Mouse (Mus musculus) fat pad, adult 2 months (tissue): ENCODE results near the gene Hist2h2aa2.
"Not testable (repeated sequence)": the region's sequence is repeated elsewhere in the genome, so short reads cannot be mapped to it uniquely, and the experiment has no call there.

ENCODE experiments used
- DNase-seq: peaks from one replicate; pipeline ENCODE4 v3.0.0-alpha.2; 2011; ENCODE audit warnings: low read depth, low spot score; ENCODE audit errors: extremely low read depth

Gene Hist2h2aa2

DNA sequence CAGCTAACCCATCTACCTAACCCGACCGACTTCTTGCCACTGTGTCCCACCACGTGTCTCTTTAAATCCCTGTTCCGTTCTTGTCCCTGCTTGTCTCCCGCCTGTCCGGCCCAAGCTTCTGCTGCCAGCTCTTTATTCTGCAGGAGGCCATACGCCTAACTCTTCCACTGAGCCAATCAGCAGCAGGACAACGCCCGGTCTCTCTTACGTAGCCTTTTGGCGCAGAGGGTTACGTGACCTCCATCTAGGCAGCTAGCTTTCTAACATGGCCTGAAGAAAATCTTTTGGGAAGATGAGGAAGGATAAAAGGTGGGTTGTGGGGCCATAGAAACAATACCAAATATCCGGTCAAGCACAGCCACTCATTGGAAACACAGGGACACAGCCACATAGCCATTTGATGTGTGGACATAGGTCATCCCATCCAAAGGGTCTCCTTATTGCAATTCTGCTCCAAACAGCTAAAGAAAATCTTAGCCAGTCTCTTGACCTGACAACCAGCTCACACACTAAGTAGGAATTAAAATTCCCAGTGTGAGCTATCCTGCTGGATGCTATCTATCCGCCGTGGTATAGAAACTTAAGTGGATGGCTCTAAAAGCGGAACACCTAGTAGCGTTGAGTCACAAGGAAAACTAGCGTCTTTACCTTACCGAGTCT is 22.3 kb upstream of the Hist2h2aa2 start:
- DNase-seq: no peak

- DNase-seq: no peak
Measured at GRCm38 (mm10) chr3:96261623-96262022, 21.5 kb upstream of the Hist2h2aa2 start.

DNA sequence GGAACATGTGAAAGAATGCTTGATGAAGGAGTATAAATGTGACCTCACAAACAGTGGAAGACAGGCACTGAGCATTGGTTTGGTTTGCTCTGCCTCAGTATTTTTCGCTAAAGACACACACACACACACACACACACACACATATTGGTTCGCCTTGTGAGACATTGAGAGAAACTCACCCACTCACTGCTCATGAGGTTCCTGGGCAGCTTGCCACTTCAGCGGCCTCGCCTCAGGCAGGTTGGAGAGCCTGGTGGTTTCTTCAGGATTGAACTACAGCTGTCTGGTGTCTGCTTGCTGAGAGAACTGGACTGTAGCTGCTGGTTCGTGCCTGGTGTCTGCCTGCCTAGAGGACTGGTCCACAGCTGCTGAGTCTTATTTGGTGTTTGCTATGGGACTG is 20.1 kb upstream of the Hist2h2aa2 start:
- DNase-seq: no peak

- no peak for DNase-seq
Measured at GRCm38 (mm10) chr3:96257190-96257589, 17.1 kb upstream of the Hist2h2aa2 start.

GRCm38 (mm10) chr3:96255926-96256593 is 16.0 kb upstream of the Hist2h2aa2 start:
- DNase-seq: no peak

GRCm38 (mm10) chr3:96254683-96255355 is 14.7 kb upstream of the Hist2h2aa2 start:
- no peak for DNase-seq

DNA sequence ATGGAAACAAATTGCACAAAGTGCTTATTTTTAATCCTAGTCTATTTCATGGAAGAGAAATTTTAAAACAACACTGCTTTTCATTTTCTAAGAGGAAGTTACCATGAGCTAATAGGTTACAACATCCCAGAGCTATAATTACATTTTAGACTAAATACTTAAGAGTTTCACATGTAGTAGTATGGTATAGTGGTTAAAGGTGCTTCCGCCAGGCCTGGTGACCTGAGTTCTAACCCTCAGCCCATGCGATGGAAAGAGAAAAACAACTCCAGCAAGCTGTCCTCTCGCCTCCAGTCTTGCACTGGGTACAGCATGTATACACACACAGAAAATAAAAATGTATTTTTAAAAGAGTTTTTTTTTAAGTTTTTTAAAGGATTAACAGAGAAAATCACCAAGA is 11.7 kb upstream of the Hist2h2aa2 start:
- DNase-seq: no peak

GRCm38 (mm10) chr3:96250890-96251289 is 10.8 kb upstream of the Hist2h2aa2 start:
- no peak for DNase-seq

DNA sequence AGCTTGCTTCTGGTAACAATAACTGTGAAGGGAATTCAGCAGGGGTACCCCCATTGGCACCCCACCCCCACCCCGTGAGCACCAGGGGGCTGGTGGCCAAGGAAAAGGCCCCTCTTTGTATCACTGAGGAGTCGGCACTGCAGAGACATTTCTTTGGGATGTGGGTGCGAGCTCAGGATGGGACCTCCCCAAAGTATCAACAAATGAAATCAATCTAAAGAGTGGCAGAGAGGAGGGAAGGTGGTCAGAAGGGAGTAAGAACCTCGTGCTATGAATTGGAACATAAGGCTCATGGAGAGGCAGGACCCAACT is 8.9 kb upstream of the Hist2h2aa2 start:
- DNase-seq: no peak

GRCm38 (mm10) chr3:96248141-96249033 is 8.3 kb upstream of the Hist2h2aa2 start:
- no peak for DNase-seq

DNA sequence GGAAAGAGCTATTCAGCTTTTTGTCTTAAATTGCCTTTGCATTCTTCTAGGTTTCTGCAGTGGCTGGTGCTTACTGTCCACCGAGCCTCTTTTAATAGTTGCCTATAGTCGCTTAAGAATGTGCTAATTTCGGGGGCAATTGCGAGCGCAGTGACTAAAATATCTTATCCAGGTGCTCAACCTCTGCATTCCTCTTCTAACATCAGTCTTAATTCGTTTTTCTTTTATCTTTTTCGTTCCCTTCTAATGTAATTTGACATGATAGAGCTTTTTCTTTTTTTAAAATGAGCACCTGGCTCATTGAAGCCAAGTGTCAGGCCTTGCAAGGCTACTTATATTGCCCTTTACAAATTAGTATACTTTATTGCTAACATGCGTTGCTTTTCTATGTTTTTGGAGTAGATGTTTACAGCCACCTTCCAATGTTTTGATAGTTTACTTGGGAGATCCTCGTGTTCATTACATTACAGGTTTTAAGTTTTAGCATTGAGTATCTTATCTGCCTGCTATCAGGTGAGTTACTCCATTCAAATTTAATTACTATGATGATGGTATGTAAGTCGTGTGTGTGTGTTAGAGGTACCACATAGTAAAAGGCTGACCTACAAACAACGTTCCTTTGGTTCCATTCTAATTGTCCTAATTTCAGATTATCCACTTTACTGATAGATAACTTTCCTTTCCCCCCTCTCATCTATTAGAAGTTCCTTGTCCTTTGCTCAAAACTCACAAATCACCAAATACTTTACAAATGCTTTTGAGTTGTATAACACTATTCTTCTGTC is 7.5 kb upstream of the Hist2h2aa2 start:
- no peak for DNase-seq

- DNase-seq: not testable (repeated sequence)
Measured at GRCm38 (mm10) chr3:96246427-96246856, 6.4 kb upstream of the Hist2h2aa2 start, which contains the start of gene Hist2h3c1. Gene Hist2h3c1 (plus strand): TSS chr3:96246685.

DNA sequence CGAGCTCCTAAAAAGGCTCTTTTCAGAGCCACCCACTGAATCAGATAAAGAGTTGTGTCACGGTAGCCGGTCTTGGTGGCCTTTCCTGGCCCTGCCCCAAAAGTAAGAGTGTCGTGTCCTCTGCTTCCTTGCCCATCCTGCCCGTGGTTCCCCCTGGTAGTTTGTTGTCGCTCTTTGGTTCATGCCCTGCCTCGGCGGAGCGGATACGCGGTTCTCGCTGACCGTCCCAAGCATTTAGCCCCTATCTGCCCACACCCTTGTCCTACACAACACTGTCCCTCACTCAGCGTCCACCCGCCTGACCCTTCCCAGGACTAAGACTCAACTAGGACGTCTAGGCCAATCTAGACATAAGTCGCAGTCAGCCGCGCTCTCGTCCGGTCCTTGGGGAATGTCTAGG is 5.9 kb upstream of the Hist2h2aa2 start:
- not testable (repeated sequence) for DNase-seq

DNA sequence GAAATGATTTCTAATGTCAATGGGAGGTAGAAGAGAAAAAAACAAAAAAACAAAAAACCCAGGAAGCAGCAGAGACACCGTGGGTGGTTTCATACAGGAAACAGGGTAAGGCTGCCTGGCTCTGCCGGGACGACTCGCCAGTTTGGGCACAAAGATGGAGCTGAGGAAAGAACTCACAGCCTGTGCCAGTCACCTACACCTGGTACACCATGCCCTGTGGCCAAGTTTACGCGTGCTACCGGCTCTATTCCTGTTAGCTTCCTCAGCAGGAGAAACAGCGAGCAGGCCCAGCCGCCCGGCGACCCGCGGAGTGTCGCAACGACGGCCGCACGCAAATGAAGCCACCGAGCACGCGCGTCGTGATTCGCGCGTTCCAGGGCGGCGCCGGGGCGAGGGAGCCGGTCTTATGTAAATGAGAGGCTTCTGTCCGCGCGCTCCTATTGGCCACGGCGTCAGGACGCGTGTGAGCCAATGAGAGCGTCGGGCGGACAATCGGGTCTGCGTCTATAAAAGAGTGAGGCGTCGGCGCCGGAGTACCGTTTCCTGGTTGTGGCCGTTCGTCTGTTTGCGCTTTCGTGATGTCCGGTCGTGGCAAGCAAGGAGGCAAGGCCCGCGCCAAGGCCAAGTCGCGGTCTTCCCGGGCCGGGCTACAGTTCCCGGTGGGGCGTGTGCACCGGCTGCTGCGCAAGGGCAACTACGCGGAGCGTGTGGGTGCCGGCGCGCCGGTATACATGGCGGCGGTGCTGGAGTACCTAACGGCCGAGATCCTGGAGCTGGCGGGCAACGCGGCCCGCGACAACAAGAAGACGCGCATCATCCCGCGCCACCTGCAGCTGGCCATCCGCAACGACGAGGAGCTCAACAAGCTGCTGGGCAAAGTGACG is 5.2 kb upstream of the Hist2h2aa2 start, which contains the start of gene Hist2h2aa1:
Gene Hist2h2aa1, plus strand, starts transcription at position 495 of the 884 bp plus-strand sequence.
- DNase-seq: not testable (repeated sequence)

DNA sequence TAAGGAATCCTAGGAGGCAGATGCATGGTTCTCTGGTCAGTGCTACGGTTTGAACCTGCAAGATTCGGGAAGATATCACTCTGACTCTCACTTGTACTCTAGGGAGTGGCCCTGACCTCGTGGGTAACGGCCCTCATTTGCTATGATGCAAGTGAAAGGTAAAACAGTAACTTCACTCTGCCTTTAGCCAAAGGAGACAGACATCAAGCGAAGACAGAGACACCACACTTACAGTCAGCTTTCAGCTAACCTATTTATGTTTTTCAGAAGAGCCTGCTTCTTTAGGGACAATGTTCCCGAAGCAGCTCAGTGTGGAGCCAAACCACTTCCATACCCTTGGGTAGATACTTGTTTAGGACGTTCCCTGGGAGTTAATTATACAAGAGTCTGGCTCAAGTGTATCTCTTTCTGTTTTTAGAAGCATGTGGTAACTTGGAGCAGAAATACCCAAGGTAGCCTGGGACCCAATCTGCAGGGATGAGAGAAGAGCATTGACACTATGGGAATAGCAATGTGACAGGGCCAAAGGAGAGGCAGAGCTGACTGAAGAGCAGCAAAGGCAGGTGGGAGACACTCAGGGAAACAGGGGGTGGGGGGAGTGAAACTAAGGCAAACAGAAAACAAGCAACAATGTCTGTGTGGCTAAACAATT is 4.0 kb upstream of the Hist2h2aa2 start:
- DNase-seq: no peak

DNA sequence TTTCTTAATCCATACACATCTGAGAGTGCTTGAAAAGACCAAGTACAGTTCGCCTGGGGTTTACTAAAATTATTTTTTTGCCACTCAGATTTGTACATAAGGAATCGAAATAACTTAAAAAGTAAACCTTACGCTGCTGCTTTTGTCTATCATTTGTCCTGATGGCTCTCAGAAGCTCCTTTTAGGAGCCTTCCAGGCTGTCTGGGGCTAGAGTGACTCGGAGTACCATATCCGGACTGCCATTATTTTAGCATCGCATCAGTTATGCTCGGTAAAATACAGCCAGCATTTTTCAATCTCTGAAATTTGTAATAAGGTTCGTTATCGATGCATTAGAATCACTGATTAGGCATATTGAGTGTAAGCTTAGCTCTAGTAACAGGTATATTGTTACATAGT is 722 bp upstream of the Hist2h2aa2 start:
- no peak for DNase-seq

DNA sequence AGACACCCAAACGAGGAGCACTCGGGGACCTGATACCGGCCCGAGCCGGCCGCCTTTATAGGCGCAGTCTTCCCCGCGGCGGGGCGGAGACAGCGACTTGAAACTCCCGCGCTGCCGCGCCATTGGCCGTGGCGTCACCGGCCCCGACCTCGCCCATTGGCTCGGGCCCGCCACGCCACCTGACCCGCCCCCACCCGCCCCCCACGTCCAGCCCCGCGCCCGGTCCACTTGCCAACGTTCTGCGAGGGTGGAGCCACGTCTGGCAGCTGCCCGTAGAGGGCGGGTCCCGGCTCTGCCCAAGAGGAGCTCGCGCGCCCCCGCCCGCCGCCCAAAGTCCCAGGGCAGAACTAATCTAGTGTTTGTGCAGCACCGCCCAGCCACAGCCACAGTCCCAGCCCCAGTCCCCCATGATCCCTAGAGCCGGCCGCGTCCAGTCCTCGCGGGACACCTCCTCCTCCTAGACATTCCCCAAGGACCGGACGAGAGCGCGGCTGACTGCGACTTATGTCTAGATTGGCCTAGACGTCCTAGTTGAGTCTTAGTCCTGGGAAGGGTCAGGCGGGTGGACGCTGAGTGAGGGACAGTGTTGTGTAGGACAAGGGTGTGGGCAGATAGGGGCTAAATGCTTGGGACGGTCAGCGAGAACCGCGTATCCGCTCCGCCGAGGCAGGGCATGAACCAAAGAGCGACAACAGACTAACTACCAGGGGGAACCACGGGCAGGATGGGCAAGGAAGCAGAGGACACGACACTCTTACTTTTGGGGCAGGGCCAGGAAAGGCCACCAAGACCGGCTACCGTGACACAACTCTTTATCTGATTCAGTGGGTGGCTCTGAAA is 902 bp downstream of the Hist2h2aa2 start, which contains the start of gene Hist2h3c2:
Gene Hist2h3c2, minus strand, starts transcription at position 174 of the 840 bp plus-strand sequence.
- DNase-seq: not testable (repeated sequence)
